Mouse (Mus musculus) myocyte (in vitro differentiated cells): ENCODE data around the gene Cavin3. TPM values are rescaled to one million over a fixed set of nuclear protein-coding genes. Genes with fewer than 3 reads are reported as not detected.

Experiments
- H3K27me3 ChIP-seq: one replicate; pipeline ENCODE4 v1.6.1; 2011; ENCODE audit not compliant: control insufficient read depth, insufficient read depth, insufficient read length
- H3K36me3 ChIP-seq: one replicate; pipeline ENCODE4 v1.6.1; 2011; ENCODE audit not compliant: control insufficient read depth, insufficient read depth
- H3K4me2 ChIP-seq: one replicate; pipeline ENCODE4 v1.6.1; 2011; ENCODE audit warnings: low read depth, control low read depth
- H3K4me3 ChIP-seq: one replicate; pipeline ENCODE4 v1.5.1; 2011; ENCODE audit warnings: mild to moderate bottlenecking, control low read depth, moderate library complexity
- H3K79me2 ChIP-seq: one replicate; pipeline ENCODE4 v1.6.1; 2011; ENCODE audit not compliant: control insufficient read depth, insufficient read depth
- H3ac ChIP-seq: one replicate; pipeline ENCODE4 v1.6.1; 2011; ENCODE audit not compliant: control insufficient read depth, insufficient read length
- CEBPB ChIP-seq: IDR thresholded peaks from 2 replicates; pipeline ENCODE4 v1.6.1; 2011; ENCODE audit warnings: mild to moderate bottlenecking, moderate library complexity; ENCODE audit not compliant: poor library complexity, insufficient read depth, severe bottlenecking
- E2F4 ChIP-seq: IDR thresholded peaks from one replicate; pipeline ENCODE4 v1.6.1; 2011; ENCODE audit warnings: mild to moderate bottlenecking, control low read depth, moderate library complexity; ENCODE audit not compliant: insufficient read depth
- MAX ChIP-seq: IDR thresholded peaks from one replicate; pipeline ENCODE4 v1.6.1; 2011; ENCODE audit warnings: low read depth, mild to moderate bottlenecking, control low read depth
- MYOD1 ChIP-seq, 3 experiments: IDR thresholded peaks; one replicate each; pipeline ENCODE4 v1.6.1; 2011; ENCODE audit warnings: control low read depth in 2 of 3, low read depth in 2 of 3, mild to moderate bottlenecking in 2 of 3, moderate library complexity in 1 of 3; ENCODE audit not compliant: insufficient read length in 2 of 3, control insufficient read depth in 1 of 3
- MYOG ChIP-seq, 3 experiments: IDR thresholded peaks; one replicate each; pipeline ENCODE4 v1.6.1; 2011; ENCODE audit warnings: control low read depth in 2 of 3, low read depth in 2 of 3, mild to moderate bottlenecking in 2 of 3; ENCODE audit not compliant: insufficient read length in 2 of 3, control insufficient read depth in 1 of 3, insufficient read depth in 1 of 3
- POLR2A ChIP-seq: IDR thresholded peaks from one replicate; pipeline ENCODE4 v1.6.1; 2011; ENCODE audit warnings: low read depth, mild to moderate bottlenecking, control low read depth, moderate library complexity; ENCODE audit not compliant: insufficient read length
- POLR2AphosphoS2 ChIP-seq: IDR thresholded peaks from one replicate; pipeline ENCODE4 v1.6.1; 2011; ENCODE audit warnings: low read depth, control low read depth; ENCODE audit not compliant: insufficient read length
- REST ChIP-seq: IDR thresholded peaks from one replicate; pipeline ENCODE4 v1.6.1; 2011; ENCODE audit warnings: mild to moderate bottlenecking, control low read depth, moderate library complexity; ENCODE audit not compliant: insufficient read depth, insufficient read length
- SRF ChIP-seq: IDR thresholded peaks from one replicate; pipeline ENCODE4 v1.6.1; 2011; ENCODE audit warnings: low read depth; ENCODE audit not compliant: control insufficient read depth, insufficient read length
- TCF12 ChIP-seq: IDR thresholded peaks from one replicate; pipeline ENCODE4 v1.6.1; 2011; ENCODE audit warnings: mild to moderate bottlenecking, control low read depth; ENCODE audit not compliant: poor library complexity, insufficient read depth, severe bottlenecking
- TCF3 ChIP-seq: IDR thresholded peaks from one replicate; pipeline ENCODE4 v1.6.1; 2011; ENCODE audit warnings: low read depth, control low read depth; ENCODE audit not compliant: insufficient read length
- USF1 ChIP-seq: IDR thresholded peaks from one replicate; pipeline ENCODE4 v1.6.1; 2011; ENCODE audit warnings: low read depth, mild to moderate bottlenecking, control low read depth, moderate library complexity
- polyA plus RNA-seq: library from polyadenylated mRNA; unstranded; fragments of >200 nt; fragmentation: generic; extraction: Trizol; gene quantifications from one replicate; pipeline ENCODE4 v1.2.1, GENCODE M21; 2012; ENCODE audit warnings: missing spikeins

The Cavin3 gene
- polyA plus RNA-seq, 1 experiment = 88.4 TPM

DNA sequence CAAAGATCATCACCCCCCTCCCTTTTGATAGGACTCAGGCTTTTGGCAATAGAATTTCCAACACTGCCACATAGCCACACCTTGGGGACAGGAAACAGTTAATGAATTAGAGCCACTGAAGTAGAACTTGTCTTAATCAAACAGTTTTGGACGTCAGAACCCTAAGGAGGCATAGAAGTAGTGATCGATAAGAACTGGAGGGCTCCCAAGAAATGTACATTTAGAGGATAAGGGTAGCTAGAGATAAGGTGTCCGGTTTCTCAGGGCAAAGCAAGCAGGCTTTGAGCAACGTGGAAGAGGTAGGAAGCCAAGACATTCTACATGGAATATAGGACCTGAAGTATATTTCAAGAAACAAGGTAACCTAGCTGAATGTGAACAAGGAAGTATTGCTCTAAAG lies 40.7 kb downstream of the Cavin3 start:
- no peak for TF ChIP-seq MYOG (IDR thresholded peaks at IDR 0.05; ENCODE audit: control insufficient read depth in 1 of 3, insufficient read depth in 1 of 3, insufficient read length in 2 of 3, low read depth in 2 of 3)
- TF ChIP-seq USF1 = no peak
- TF ChIP-seq POLR2AphosphoS2 = no peak
- TF ChIP-seq MYOD1 (IDR thresholded peaks at IDR 0.05; ENCODE audit: control insufficient read depth in 1 of 3, insufficient read length in 2 of 3, low read depth in 2 of 3) = no peak
- TF ChIP-seq MAX = no peak
- TF ChIP-seq E2F4 = no peak
- H3K4me3 ChIP-seq = no peak overlapping the region
- no peak overlapping the region for H3K4me2 ChIP-seq
- no peaks in the 10 kb centered on the region for H3K27me3 ChIP-seq
- H3K36me3 ChIP-seq = no peaks in the 10 kb centered on the region
- H3ac ChIP-seq = no peak overlapping the region
- H3K79me2 ChIP-seq = no peaks in the 10 kb centered on the region

DNA sequence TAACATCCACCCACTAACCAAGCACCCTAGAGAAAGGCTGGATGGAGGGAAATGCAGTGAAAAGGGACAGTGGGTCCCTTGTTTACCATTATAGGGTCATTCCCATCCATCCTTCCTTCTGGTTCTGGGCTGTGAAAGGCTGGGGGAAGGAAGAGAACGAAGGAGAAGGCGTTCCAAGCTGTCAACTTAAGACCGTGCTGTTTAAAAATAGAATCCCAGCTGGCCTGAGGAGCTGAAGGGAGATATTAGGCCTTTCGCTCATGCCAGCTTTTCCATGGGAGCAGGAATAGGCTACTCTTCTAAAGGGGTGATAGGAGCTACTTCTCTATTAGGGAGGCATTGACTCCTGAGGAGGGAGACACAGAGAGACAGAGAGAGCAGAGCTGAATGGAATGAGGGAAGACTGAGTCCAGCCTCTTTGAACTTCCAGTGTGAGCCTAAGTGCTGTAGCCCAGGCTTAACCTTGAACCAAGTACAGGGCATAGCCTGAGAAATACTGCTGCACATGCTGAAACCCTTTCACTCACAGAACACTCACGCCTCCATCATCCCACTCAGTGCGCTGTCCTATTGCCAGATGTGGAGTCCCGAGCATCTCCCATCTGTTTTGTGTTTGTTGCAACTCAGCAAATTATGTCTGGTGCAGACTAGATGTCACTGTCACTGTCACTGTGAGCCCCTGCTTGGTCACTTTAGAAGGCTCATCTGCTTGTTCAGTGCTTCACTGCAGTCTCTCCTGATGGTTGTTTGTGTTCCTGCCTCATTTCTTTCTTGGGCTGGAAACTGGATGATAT lies 43.9 kb downstream of the Cavin3 start:
- Histone ChIP-seq H3K36me3 (no peaks in the 10 kb centered on the region), H3K79me2 (no peaks in the 10 kb centered on the region), H3K4me3 (no peak overlapping the region), H3K27me3 (no peaks in the 10 kb centered on the region), H3ac (no peak overlapping the region), H3K4me2 (no peak overlapping the region)
- TF ChIP-seq REST (no peak), MAX (no peak), E2F4 (no peak), CEBPB (no peak), POLR2A (no peak), SRF (no peak), TCF12 (no peak), MYOD1 (IDR thresholded peaks at IDR 0.05; ENCODE audit: control insufficient read depth in 1 of 3, insufficient read length in 2 of 3, low read depth in 2 of 3) (no peak), MYOG (IDR thresholded peaks at IDR 0.05; ENCODE audit: control insufficient read depth in 1 of 3, insufficient read depth in 1 of 3, insufficient read length in 2 of 3, low read depth in 2 of 3) (no peak), TCF3 (no peak), POLR2AphosphoS2 (no peak), USF1 (no peak)

DNA sequence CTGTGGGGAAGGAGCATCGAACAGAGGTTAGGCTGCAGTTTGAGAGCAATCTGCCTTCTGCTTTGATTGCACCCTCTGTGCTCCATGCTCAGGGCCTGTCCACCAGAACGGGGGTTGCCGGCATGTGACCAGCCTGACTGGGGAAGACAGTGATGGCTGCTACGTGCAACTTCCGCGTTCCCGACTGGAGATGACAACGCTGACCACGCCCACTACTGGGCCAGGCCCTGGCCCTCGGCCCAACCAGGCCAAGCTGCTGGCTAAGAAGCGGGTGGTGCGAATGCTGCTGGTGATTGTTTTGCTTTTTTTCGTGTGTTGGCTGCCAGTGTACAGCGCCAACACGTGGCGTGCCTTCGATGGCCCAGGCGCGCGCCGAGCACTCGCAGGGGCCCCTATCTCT lies 47.3 kb downstream of the Cavin3 start:
- Histone ChIP-seq H3K27me3 (no peaks in the 10 kb centered on the region), H3ac (no peak overlapping the region), H3K79me2 (no peaks in the 10 kb centered on the region), H3K36me3 (no peaks in the 10 kb centered on the region), H3K4me2 (no peak overlapping the region), H3K4me3 (no peak overlapping the region)
- no peak for TF ChIP-seq TCF12
- TF ChIP-seq POLR2AphosphoS2 = no peak
- no peak for TF ChIP-seq POLR2A
- no peak for TF ChIP-seq MYOG (IDR thresholded peaks at IDR 0.05; ENCODE audit: control insufficient read depth in 1 of 3, insufficient read depth in 1 of 3, insufficient read length in 2 of 3, low read depth in 2 of 3)
- no peak for TF ChIP-seq SRF
- no peak for TF ChIP-seq MAX
- no peak for TF ChIP-seq CEBPB
- no peak for TF ChIP-seq E2F4
- no peak for TF ChIP-seq TCF3
- no peak for TF ChIP-seq USF1
- no peak for TF ChIP-seq MYOD1 (IDR thresholded peaks at IDR 0.05; ENCODE audit: control insufficient read depth in 1 of 3, insufficient read length in 2 of 3, low read depth in 2 of 3)
- TF ChIP-seq REST = no peak

DNA sequence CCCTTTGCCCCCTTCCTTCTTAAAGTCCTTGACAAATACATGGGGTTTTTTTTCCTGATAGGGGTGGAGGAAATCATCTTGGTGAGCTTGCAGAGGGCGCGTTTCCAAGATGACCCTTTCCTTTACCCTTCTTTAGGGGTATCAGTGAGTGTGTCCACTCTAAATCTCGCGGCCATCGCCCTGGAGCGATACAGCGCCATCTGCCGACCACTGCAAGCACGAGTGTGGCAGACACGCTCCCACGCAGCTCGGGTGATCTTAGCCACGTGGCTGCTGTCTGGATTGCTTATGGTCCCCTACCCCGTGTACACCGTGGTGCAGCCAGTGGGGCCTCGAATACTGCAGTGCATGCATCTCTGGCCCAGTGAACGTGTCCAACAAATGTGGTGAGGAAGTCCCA lies 48.2 kb downstream of the Cavin3 start:
- no peaks in the 10 kb centered on the region for H3K27me3 ChIP-seq
- no peak overlapping the region for H3ac ChIP-seq
- no peak for TF ChIP-seq MYOG (IDR thresholded peaks at IDR 0.05; ENCODE audit: control insufficient read depth in 1 of 3, insufficient read depth in 1 of 3, insufficient read length in 2 of 3, low read depth in 2 of 3)
- no peak for TF ChIP-seq USF1
- TF ChIP-seq MYOD1 (IDR thresholded peaks at IDR 0.05; ENCODE audit: control insufficient read depth in 1 of 3, insufficient read length in 2 of 3, low read depth in 2 of 3) = no peak
- no peak for TF ChIP-seq CEBPB
- TF ChIP-seq MAX = no peak
- no peak for TF ChIP-seq POLR2AphosphoS2
- TF ChIP-seq TCF12 = no peak
- no peak for TF ChIP-seq POLR2A
- TF ChIP-seq SRF = no peak
- no peaks in the 10 kb centered on the region for H3K36me3 ChIP-seq
- H3K4me3 ChIP-seq = no peak overlapping the region
- H3K79me2 ChIP-seq = no peaks in the 10 kb centered on the region
- H3K4me2 ChIP-seq = no peak overlapping the region

DNA sequence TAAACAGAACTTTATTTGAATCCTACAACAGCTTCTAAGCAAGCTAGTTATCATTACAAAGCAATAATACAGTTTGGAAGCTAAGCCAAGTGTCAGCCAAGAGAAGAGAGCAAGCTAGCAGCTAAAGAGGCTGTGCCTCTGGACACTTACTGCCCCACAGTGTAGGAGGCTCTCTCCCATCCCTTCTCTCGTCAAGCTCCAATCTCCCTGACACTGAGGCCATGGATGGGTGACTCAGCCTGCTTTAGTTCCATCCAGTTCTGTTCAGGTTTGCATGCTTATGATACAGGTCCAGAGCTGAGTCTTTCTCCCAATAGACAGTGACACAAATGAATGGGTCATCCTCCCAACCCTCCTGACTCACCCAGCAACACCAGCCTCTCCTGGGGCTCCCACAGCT lies 50.0 kb downstream of the Cavin3 start:
- no peaks in the 10 kb centered on the region for H3K36me3 ChIP-seq
- H3K27me3 ChIP-seq = no peaks in the 10 kb centered on the region
- no peaks in the 10 kb centered on the region for H3K79me2 ChIP-seq
- no peak for TF ChIP-seq POLR2AphosphoS2
- no peak for TF ChIP-seq CEBPB
- no peak for TF ChIP-seq E2F4
- no peak for TF ChIP-seq REST
- TF ChIP-seq MYOD1 (IDR thresholded peaks at IDR 0.05; ENCODE audit: control insufficient read depth in 1 of 3, insufficient read length in 2 of 3, low read depth in 2 of 3) = no peak
- no peak for TF ChIP-seq TCF12
- TF ChIP-seq MAX = no peak
- no peak for TF ChIP-seq MYOG (IDR thresholded peaks at IDR 0.05; ENCODE audit: control insufficient read depth in 1 of 3, insufficient read depth in 1 of 3, insufficient read length in 2 of 3, low read depth in 2 of 3)
- no peak for TF ChIP-seq POLR2A
- no peak for TF ChIP-seq TCF3
- TF ChIP-seq USF1 = no peak
- no peak for TF ChIP-seq SRF
- no peak overlapping the region for H3ac ChIP-seq
- no peak overlapping the region for H3K4me3 ChIP-seq
- no peak overlapping the region for H3K4me2 ChIP-seq
